Mouse (Mus musculus) ES-E14 (cell line): ENCODE data around the gene Tmpo. TPM values are rescaled to one million over a fixed set of nuclear protein-coding genes. Genes with fewer than 3 reads are reported as not detected.

Experiments used
- DNase-seq: peaks from one replicate; pipeline ENCODE4 v3.0.0-alpha.2; 2013; ENCODE audit warnings: low read depth, low spot score
- H3K27ac ChIP-seq: 2 replicates; pipeline ENCODE4 v1.5.1; 2012; ENCODE audit warnings: low read depth, mild to moderate bottlenecking, low read length, moderate library complexity, mixed read lengths; ENCODE audit not compliant: poor library complexity, insufficient read depth, severe bottlenecking
- H3K36me3 ChIP-seq: 2 replicates; pipeline ENCODE4 v1.6.1; 2012; ENCODE audit warnings: mild to moderate bottlenecking, low read length, moderate library complexity, mixed read lengths; ENCODE audit not compliant: control insufficient read depth, poor library complexity, insufficient read depth, severe bottlenecking
- H3K4me1 ChIP-seq, 2 experiments: fragments of 150-350 bp in 1 of 2; sonication (generic) in 1 of 2; 2 replicates each; pipeline ENCODE4 v1.6.1; 2012; ENCODE audit warnings: low read length in 2 of 2, mild to moderate bottlenecking in 1 of 2, mixed read lengths in 1 of 2; ENCODE audit not compliant: control insufficient read depth in 2 of 2, insufficient read depth in 2 of 2, poor library complexity in 1 of 2
- H3K4me3 ChIP-seq, 2 experiments: fragments of 150-350 bp in 1 of 2; sonication (generic) in 1 of 2; 2 replicates each; pipeline ENCODE4 v1.5.1; 2012; ENCODE audit warnings: low read length in 2 of 2, low read depth in 1 of 2, mild to moderate bottlenecking in 1 of 2, mixed read lengths in 1 of 2; ENCODE audit not compliant: insufficient read depth in 1 of 2, poor library complexity in 1 of 2, severe bottlenecking in 1 of 2
- H3K9ac ChIP-seq: 2 replicates; pipeline ENCODE4 v1.6.1; 2012; ENCODE audit warnings: low read depth, mild to moderate bottlenecking, low read length, mixed read lengths; ENCODE audit not compliant: poor library complexity, insufficient read depth, severe bottlenecking
- H3K9me3 ChIP-seq: fragments of 150-350 bp; sonication (generic); 2 replicates; pipeline ENCODE4 v1.6.1; 2012; ENCODE audit warnings: low read depth, mild to moderate bottlenecking, low read length; ENCODE audit not compliant: control insufficient read depth, insufficient read depth
- CHD2 ChIP-seq: IDR thresholded peaks from 2 replicates; pipeline ENCODE4 v1.6.1; 2014; ENCODE audit warnings: mild to moderate bottlenecking, low read depth, low read length, inconsistent platforms
- HCFC1 ChIP-seq: IDR thresholded peaks from 2 replicates; pipeline ENCODE4 v1.6.1; 2012; ENCODE audit warnings: low read length, inconsistent platforms, borderline replicate concordance; ENCODE audit not compliant: insufficient read depth
- MAFK ChIP-seq: IDR thresholded peaks from 2 replicates; pipeline ENCODE4 v1.6.1; 2014; ENCODE audit warnings: mild to moderate bottlenecking, low read depth, low read length, inconsistent platforms; ENCODE audit not compliant: insufficient read depth
- ZC3H11A ChIP-seq: IDR thresholded peaks from 2 replicates; pipeline ENCODE4 v1.6.1; 2012; ENCODE audit warnings: low read depth, mild to moderate bottlenecking, inconsistent platforms, low read length, borderline replicate concordance
- ZNF384 ChIP-seq: IDR thresholded peaks from 2 replicates; pipeline ENCODE4 v1.6.1; 2012; ENCODE audit warnings: low read depth, low read length, inconsistent platforms
- in situ Hi-C, 2 experiments: fragments of 600-800 bp; cut with MboI; formaldehyde crosslinking; loops; one replicate each; pipeline ENCODE4 v1.15.1; 2025; ENCODE audit warnings: low sequenced_read_pairs in 2 of 2, inconsistent platforms in 1 of 2; ENCODE audit not compliant: unreplicated experiment in 2 of 2
- total RNA-seq: library from RNA; depleted of rRNA; stranded (reverse); fragments of 300-350 nt; gene quantifications from 2 replicates; pipeline ENCODE4 v1.2.3, GENCODE M21; 2012

Gene Tmpo
- total RNA-seq, 1 experiment = 189 TPM

- no peak overlapping the region for H3K27ac ChIP-seq
Measured at GRCm38 (mm10) chr10:91166890-91167289, 14.2 kb downstream of the Tmpo start.

GRCm38 (mm10) chr10:91165850-91166249 lies 15.3 kb downstream of the Tmpo start:
- Histone ChIP-seq H3K4me3 (no peak overlapping the region), H3K9me3 (no peaks in the 10 kb centered on the region), H3K4me1 (peaks cover 5 to 6% of the 10 kb centered on the region in 2 experiments; a peak in 1 of 4 replicates), H3K9ac (no peak overlapping the region), H3K27ac (no peak overlapping the region), H3K36me3 (peaks cover 26% of the 10 kb centered on the region)
- DNase-seq = no peak
- in situ Hi-C loops = no loop called here
- no peak for TF ChIP-seq MAFK
- no peak for TF ChIP-seq CHD2
- no peak for TF ChIP-seq ZNF384
- no peak for TF ChIP-seq ZC3H11A
- TF ChIP-seq HCFC1 = no peak

More at GRCm38 (mm10) chr10:91166890-91167289, 14.2 kb downstream of the Tmpo start:
- TF ChIP-seq ZNF384 = no peak
- DNase-seq = no peak
- no peak overlapping the region for H3K4me3 ChIP-seq
- no peaks in the 10 kb centered on the region for H3K9me3 ChIP-seq
- in situ Hi-C loops = no loop called here
- no peak overlapping the region for H3K9ac ChIP-seq
- peaks cover 19% of the 10 kb centered on the region for H3K36me3 ChIP-seq
- peaks cover 5 to 6% of the 10 kb centered on the region in 2 experiments; a peak in 1 of 4 replicates for H3K4me1 ChIP-seq

- Histone ChIP-seq H3K4me1 (peaks cover 5 to 6% of the 10 kb centered on the region in 2 experiments; a peak in 1 of 4 replicates), H3K4me3 (no peak overlapping the region), H3K9me3 (no peaks in the 10 kb centered on the region), H3K27ac (no peak overlapping the region), H3K9ac (no peak overlapping the region), H3K36me3 (peaks cover 28% of the 10 kb centered on the region)
- no peak for DNase-seq
- in situ Hi-C loops = no loop called here
- TF ChIP-seq ZC3H11A (no peak), MAFK (no peak), HCFC1 (no peak), CHD2 (no peak), ZNF384 (no peak)
Measured at GRCm38 (mm10) chr10:91164491-91164890, 16.6 kb downstream of the Tmpo start.

- H3K9me3 ChIP-seq = no peaks in the 10 kb centered on the region
- DNase-seq = no peak
- in situ Hi-C loops = no loop called here
- no peak overlapping the region for H3K27ac ChIP-seq
- H3K4me1 ChIP-seq = peaks cover under 1 to 4% of the 10 kb centered on the region in 2 experiments; a peak in 1 of 4 replicates
- peaks cover 34% of the 10 kb centered on the region for H3K36me3 ChIP-seq
- no peak overlapping the region for H3K4me3 ChIP-seq
- H3K9ac ChIP-seq = no peak overlapping the region
- TF ChIP-seq CHD2 (no peak), MAFK (no peak), ZC3H11A (no peak), ZNF384 (no peak), HCFC1 (no peak)
Measured at GRCm38 (mm10) chr10:91162511-91163163, 18.5 kb downstream of the Tmpo start.

GRCm38 (mm10) chr10:91162077-91162476 lies 19.0 kb downstream of the Tmpo start:
- H3K36me3 ChIP-seq = peaks cover 37% of the 10 kb centered on the region
- no peak overlapping the region for H3K4me3 ChIP-seq
- H3K9me3 ChIP-seq = no peaks in the 10 kb centered on the region
- DNase-seq = no peak
- H3K4me1 ChIP-seq = peaks cover 0 to 2% of the 10 kb centered on the region in 2 experiments; a peak in 1 of 4 replicates
- H3K9ac ChIP-seq = no peak overlapping the region
- TF ChIP-seq CHD2 (no peak), ZNF384 (no peak), ZC3H11A (no peak), MAFK (no peak), HCFC1 (no peak)
- H3K27ac ChIP-seq = no peak overlapping the region
- in situ Hi-C loops = no loop called here
